Mouse (Mus musculus) small intestine, adult 2 months (tissue): Measurements from ENCODE around the gene Saxo1. TPM values are rescaled to one million over a fixed set of nuclear protein-coding genes. Genes with fewer than 3 reads are reported as not detected.

Experiments used
- H3K27ac ChIP-seq: fragments of 200-500 bp; 2 replicates; pipeline ENCODE4 v1.5.1; 2012; ENCODE audit warnings: low read depth, low read length, control low read depth, inconsistent platforms; ENCODE audit not compliant: insufficient read depth
- H3K27me3 ChIP-seq: fragments of 200-500 bp; 2 replicates; pipeline ENCODE4 v1.6.1; 2012; ENCODE audit warnings: mild to moderate bottlenecking, moderate library complexity, low read length, inconsistent platforms; ENCODE audit not compliant: control insufficient read depth, insufficient read depth
- H3K36me3 ChIP-seq: fragments of 200-500 bp; 2 replicates; pipeline ENCODE4 v1.6.1; 2012; ENCODE audit warnings: mild to moderate bottlenecking, low read length, control low read depth, inconsistent platforms; ENCODE audit not compliant: control insufficient read depth, insufficient read depth
- H3K4me1 ChIP-seq: fragments of 200-500 bp; 2 replicates; pipeline ENCODE4 v1.6.1; 2012; ENCODE audit warnings: low read length, inconsistent platforms, mixed read lengths; ENCODE audit not compliant: control insufficient read depth, insufficient read depth, insufficient read length
- H3K4me3 ChIP-seq: fragments of 200-500 bp; 2 replicates; pipeline ENCODE4 v1.5.1; 2012; ENCODE audit warnings: low read depth, mild to moderate bottlenecking, control low read depth, inconsistent platforms, low read length, moderate library complexity
- CTCF ChIP-seq: fragments of 200-500 bp; IDR thresholded peaks from 2 replicates; pipeline ENCODE4 v1.5.1; 2012; ENCODE audit warnings: low read depth, mild to moderate bottlenecking, control low read depth, inconsistent platforms, low read length, moderate library complexity, mixed read lengths; ENCODE audit not compliant: insufficient replicate concordance, insufficient read length; ENCODE audit errors: extremely low read depth
- POLR2A ChIP-seq: fragments of 200-500 bp; IDR thresholded peaks from 2 replicates; pipeline ENCODE4 v1.6.1; 2012; ENCODE audit warnings: low read depth, mild to moderate bottlenecking, control low read depth, inconsistent platforms, low read length, moderate library complexity
- WGBS: fragments of 180-500 bp; shearing (Covaris S2); methylation state at CpG from one replicate; pipeline ENCODE4 v1.1.7; 2018; 5-methylcytosine and 5-hydroxymethylcytosine counted together
- polyA plus RNA-seq: library from polyadenylated mRNA; depleted of rRNA; stranded (reverse); fragments of >200 nt; gene quantifications from 2 replicates; pipeline ENCODE4 v1.2.3, GENCODE M21; 2012

The Saxo1 gene
- polyA plus RNA-seq, 1 experiment: not detected

DNA sequence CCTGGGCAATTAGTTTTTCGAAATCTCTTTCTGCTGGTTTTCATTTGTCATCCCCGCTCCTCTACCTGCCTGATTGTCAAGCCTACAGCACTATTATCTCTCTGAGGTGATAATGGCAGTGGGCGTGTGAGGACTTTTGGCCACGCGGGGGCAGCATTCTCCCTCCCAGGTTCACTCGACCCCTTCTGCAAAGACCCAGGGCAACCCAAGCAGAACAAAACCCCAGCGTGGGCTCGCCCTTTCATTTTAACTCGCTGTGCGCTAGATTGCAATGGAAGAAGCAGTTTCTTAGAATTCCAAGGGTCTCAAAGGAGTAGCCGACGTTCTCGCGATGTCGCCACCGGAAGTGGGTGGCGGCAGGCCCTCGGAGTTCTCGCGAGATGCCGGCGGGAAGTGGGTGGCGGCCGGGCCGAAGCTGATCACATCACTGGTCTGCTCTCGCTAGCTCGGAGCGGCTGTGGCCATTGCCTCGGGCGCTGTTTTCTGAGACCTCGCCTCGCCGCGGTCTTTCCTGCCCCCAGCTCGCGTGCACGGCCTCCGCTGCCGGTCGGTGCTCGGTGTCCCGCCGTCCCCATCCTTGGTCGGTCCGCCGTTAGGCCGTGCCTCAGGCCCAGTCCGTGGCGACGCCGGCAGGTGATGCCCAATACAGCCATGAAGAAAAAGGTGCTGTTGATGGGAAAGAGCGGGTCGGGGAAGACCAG is 17.3 kb upstream of the Saxo1 start, which contains the start of gene Rraga:
TSS of gene Rraga (plus strand) at position 386 of the 701 bp plus-strand sequence.
- Histone ChIP-seq H3K36me3 (0 out of 2 replicates have a peak, but pooled peaks cover 1% of the 10 kb centered on the region), H3K27ac (peak within 1 kb of the TSS; percentile 97), H3K4me3 (peak within 1 kb of the TSS; percentile 94), H3K4me1 (peaks cover 9% of the 10 kb centered on the region; the same call in 1 of the 2 replicates), H3K27me3 (no peaks in the 10 kb centered on the region)
- TF ChIP-seq CTCF: peak; percentile 100
- peak; percentile 91; the same call in 1 of the 2 replicates for TF ChIP-seq POLR2A
- under 1% methylated on average over 53 of the region's 53 CpGs for WGBS

DNA sequence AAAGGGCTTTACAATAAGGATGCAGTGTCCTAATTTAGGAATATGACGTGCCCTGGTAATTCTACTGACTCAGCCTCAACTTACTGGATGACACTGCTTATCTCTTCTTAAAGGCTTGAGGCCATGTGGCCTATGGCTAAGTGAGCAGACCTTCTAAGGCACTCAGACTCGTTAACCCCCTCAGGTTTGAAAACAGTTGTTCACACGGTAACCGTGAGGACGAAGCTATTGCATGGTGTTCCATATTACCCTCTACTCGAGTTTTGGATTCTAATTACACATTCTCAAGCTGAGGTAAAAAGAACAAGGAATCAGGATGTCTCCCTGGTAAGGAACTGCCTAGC is 16.8 kb upstream of the Saxo1 start:
- Histone ChIP-seq H3K4me3 (peak overlapping the region; percentile 94; the same call in 1 of the 2 replicates), H3K27ac (peak overlapping the region; percentile 97; the same call in 1 of the 2 replicates), H3K36me3 (0 out of 2 replicates have a peak, but pooled peaks cover 1% of the 10 kb centered on the region), H3K27me3 (no peaks in the 10 kb centered on the region), H3K4me1 (peaks cover 9% of the 10 kb centered on the region; the same call in 1 of the 2 replicates)
- TF ChIP-seq CTCF (no peak), POLR2A (no peak)
- 7% methylated on average over 6 of the region's 6 CpGs for WGBS

DNA sequence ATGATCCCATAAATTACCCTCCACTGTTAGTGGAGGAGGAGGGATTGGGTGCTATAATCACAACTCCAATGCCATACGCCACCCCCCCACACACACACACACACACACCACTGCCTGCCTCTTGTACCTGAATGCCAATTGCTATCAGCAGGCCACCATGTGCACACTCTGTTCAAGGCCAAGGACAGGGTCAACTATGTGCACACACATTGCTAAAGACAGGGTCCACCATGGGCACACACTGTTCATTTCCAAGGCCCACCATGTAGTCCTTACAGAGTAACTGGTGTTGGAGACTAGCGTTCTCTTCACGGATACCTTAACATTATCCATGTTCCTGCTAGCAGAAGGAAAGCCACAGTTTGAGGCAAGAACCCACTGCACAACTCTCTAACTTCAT is 2.9 kb upstream of the Saxo1 start:
- no peak overlapping the region for H3K4me3 ChIP-seq
- H3K36me3 ChIP-seq: no peaks in the 10 kb centered on the region
- WGBS: 99% methylated on average over 3 of the region's 3 CpGs
- H3K27ac ChIP-seq: no peak overlapping the region
- no peaks in the 10 kb centered on the region for H3K4me1 ChIP-seq
- H3K27me3 ChIP-seq: no peaks in the 10 kb centered on the region
- TF ChIP-seq POLR2A (no peak), CTCF (no peak)

DNA sequence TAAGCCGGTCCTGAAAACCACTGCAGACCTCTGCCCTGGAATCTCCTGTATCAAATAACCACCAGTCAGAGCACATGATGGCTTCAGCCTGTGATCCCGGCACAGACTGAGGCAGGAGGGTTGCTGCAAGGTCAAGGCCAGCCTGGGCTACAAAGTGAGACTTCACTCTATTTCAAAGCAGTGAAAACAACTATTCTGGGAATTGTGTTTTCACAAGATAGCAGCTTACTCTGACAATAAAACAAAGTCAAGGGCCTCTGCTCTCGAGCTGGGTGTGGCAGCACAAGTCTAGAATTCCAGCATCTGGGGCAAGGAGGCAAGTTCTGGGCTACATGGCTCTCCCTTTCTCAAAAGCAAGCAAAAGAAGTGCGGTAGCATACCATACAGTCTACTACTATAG is 878 bp upstream of the Saxo1 start:
- no peak overlapping the region for H3K4me3 ChIP-seq
- H3K27ac ChIP-seq: no peak overlapping the region
- no peaks in the 10 kb centered on the region for H3K27me3 ChIP-seq
- TF ChIP-seq CTCF (no peak), POLR2A (no peak)
- no peaks in the 10 kb centered on the region for H3K36me3 ChIP-seq
- 54% methylated on average over 4 of the region's 4 CpGs for WGBS
- no peaks in the 10 kb centered on the region for H3K4me1 ChIP-seq

GRCm38 (mm10) chr4:86557371-86557770 is 757 bp downstream of the Saxo1 start:
- no peaks in the 10 kb centered on the region for H3K4me1 ChIP-seq
- no peak overlapping the region for H3K4me3 ChIP-seq
- no peak for TF ChIP-seq CTCF
- TF ChIP-seq POLR2A: no peak
- WGBS: 59% methylated on average over 7 of the region's 7 CpGs
- no peak overlapping the region for H3K27ac ChIP-seq
- H3K27me3 ChIP-seq: no peaks in the 10 kb centered on the region
- no peaks in the 10 kb centered on the region for H3K36me3 ChIP-seq

DNA sequence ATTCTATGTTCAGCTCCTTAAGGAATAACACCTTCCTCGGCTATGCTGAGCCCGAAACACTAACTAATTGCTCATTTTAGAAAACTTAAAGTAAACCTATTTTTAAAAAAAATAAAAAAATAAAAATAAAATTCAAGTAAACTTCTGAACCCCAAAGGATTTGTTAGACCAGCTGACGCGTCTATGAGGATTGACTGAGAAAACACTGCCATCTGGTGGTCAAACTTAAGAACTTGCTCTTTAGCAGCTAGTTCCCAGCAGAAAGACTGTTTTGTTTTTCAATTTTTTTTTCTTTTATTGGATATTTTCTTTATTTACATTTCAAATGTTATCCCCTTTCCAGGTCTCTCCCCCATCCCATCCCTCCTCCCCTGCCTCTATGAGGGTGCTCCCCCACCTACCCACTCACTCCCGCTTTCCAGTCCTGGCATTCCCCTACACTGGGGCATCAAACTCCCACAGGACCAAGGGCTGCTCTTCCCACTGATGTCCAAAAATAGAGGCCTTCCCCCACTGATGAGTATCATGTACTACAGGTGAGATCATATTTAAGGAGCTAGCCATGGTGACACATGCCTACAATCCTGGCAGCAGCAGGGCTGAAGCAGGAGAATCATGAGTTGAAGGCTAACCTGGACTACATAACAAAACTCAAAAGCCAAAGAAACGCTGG is 3.0 kb downstream of the Saxo1 start:
- Histone ChIP-seq H3K27ac (no peak overlapping the region), H3K27me3 (no peaks in the 10 kb centered on the region), H3K36me3 (no peaks in the 10 kb centered on the region), H3K4me1 (no peaks in the 10 kb centered on the region), H3K4me3 (no peak overlapping the region)
- TF ChIP-seq CTCF (peak; percentile 24; the same call in 1 of the 2 replicates), POLR2A (no peak)
- 23% methylated on average over 6 of the region's 6 CpGs for WGBS

GRCm38 (mm10) chr4:86548332-86548731 is 9.8 kb downstream of the Saxo1 start:
- H3K4me1 ChIP-seq: no peaks in the 10 kb centered on the region
- no peak overlapping the region for H3K27ac ChIP-seq
- H3K36me3 ChIP-seq: no peaks in the 10 kb centered on the region
- H3K27me3 ChIP-seq: no peaks in the 10 kb centered on the region
- no peak for TF ChIP-seq POLR2A
- TF ChIP-seq CTCF: no peak
- WGBS: 66% methylated on average over 9 of the region's 9 CpGs
- H3K4me3 ChIP-seq: no peak overlapping the region
